Mouse (Mus musculus) c-Kit-positive CD71-positive TER-119-positive erythroid progenitor cells, embryonic 14.5 days (primary cell): ENCODE measurements around the gene Mrpl47.
A peak's percentile ranks its signal among the peaks of the same experiment; 100 is the strongest.
"Not testable (repeated sequence)": the region's sequence is repeated elsewhere in the genome, so short reads cannot be mapped to it uniquely, and the experiment has no call there.

Source experiments
- DNase-seq: peaks from one replicate; pipeline ENCODE4 v3.0.0-alpha.2; 2013; ENCODE audit warnings: low spot score

The Mrpl47 gene

GRCm38 (mm10) chr3:32737172-32737655 lies at the start of gene Mrpl47:
Gene Mrpl47 (minus strand): TSS chr3:32737605.
- peak; percentile 24 for DNase-seq

- no peak for DNase-seq
Measured at GRCm38 (mm10) chr3:32770781-32771180, 33.4 kb upstream of the Mrpl47 start.

GRCm38 (mm10) chr3:32763902-32764301 lies 26.5 kb upstream of the Mrpl47 start:
- DNase-seq: no peak

DNA sequence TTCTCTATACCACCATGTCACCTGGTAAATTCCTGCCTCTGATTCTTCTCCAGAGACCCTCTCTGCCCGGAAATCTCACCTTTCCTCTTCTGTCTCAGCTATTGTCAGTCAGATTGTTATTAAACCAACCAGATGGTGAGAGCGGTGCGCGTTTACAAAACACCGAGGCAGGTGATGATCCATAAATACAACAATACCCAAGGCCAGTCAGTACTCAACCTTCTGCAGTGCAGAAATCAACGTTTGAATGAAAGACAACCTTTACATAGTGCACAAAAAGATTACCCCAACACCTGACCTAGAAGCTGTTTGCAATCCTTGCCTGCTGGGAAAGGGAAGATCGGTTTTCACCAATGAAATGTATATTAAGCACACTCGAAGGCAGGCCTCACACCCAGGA lies 25.6 kb upstream of the Mrpl47 start:
- DNase-seq: no peak

- no peak for DNase-seq
Measured at GRCm38 (mm10) chr3:32759212-32759611, 21.8 kb upstream of the Mrpl47 start.

DNA sequence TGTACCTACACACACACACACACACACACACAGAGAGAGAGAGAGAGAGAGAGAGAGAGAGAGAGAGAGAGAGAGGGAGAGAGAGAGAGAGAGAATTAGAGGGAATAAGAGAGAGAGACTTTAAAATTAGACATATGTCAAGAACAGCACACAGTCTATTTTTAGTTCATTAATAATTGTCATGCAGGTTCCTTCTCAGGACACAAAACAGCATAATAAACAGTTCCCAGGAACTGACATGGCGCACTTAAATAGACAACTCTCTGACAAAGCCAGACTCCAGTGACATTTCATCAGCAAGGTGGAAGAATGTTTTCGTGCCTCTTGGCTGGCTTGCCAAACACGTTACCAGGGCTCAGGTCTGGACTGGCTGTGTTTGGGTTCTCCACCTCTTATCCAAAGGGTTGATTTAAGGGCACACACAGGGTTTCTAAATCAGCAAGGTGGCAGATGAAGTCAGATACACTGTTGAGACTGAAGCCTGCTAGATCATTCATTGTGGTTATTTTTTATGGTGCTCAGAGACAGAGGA lies 17.0 kb upstream of the Mrpl47 start:
- DNase-seq: no peak

DNA sequence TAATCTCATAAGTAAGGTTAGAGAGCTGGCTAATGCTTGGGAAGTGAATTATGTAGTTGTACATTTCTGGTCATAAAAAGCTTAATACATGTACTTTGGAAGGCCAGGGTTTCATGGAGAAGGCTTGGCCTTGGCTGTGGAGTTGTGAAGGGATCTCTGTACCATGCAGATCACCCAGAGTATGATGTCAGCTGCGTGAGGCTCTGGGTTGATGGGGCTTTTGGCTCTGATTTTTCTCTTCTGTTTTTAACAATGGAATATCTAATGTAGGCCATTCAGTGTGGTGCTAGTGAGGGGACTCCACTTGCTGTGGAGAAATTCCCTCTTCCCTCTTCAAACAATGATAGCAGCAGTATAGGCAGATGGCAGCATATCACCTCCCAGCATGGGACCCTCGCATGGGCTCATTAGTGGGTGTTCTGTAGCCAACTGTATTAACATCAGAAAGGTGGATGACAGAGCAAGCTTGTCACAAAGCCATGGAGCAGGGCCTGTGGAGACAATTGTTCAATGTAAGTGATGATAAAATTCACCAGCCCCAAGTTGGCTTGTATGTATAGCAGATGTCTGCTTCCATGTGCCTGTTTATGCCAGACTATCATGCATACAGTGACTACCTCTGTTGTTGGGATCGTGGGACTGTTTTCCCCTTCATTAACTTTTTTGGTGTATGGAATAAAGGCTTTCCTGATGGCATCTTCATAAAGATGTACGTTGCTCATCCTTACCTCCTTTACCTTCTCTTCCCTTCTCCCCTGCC lies 12.6 kb upstream of the Mrpl47 start:
- DNase-seq: no peak

GRCm38 (mm10) chr3:32748384-32748783 lies 11.0 kb upstream of the Mrpl47 start:
- no peak for DNase-seq

- DNase-seq: not testable (repeated sequence)
Measured at GRCm38 (mm10) chr3:32745426-32745825, 8.0 kb upstream of the Mrpl47 start.

GRCm38 (mm10) chr3:32745001-32745400 lies 7.6 kb upstream of the Mrpl47 start:
- DNase-seq: no peak

- DNase-seq: no peak
Measured at GRCm38 (mm10) chr3:32742276-32742780, 4.9 kb upstream of the Mrpl47 start.

DNA sequence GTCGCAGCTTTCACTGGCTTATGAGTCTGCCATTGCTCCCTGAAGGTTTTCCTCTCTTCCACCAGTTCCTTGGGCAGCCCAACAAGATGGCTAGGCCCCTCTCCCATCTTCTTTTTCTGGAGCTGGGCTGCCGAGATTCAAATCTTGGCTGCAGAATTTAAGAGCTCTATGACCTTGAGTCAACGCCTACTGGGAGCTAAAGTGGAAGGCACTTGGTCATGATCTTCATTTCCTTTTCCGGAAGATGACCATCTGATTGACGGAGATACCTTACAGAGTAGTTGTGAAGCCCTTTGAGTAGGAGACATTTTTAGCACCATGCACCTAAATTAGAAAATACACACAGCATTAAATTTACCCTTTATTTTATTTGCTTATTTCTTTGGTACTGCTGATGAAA lies 1.1 kb upstream of the Mrpl47 start:
- no peak for DNase-seq

DNA sequence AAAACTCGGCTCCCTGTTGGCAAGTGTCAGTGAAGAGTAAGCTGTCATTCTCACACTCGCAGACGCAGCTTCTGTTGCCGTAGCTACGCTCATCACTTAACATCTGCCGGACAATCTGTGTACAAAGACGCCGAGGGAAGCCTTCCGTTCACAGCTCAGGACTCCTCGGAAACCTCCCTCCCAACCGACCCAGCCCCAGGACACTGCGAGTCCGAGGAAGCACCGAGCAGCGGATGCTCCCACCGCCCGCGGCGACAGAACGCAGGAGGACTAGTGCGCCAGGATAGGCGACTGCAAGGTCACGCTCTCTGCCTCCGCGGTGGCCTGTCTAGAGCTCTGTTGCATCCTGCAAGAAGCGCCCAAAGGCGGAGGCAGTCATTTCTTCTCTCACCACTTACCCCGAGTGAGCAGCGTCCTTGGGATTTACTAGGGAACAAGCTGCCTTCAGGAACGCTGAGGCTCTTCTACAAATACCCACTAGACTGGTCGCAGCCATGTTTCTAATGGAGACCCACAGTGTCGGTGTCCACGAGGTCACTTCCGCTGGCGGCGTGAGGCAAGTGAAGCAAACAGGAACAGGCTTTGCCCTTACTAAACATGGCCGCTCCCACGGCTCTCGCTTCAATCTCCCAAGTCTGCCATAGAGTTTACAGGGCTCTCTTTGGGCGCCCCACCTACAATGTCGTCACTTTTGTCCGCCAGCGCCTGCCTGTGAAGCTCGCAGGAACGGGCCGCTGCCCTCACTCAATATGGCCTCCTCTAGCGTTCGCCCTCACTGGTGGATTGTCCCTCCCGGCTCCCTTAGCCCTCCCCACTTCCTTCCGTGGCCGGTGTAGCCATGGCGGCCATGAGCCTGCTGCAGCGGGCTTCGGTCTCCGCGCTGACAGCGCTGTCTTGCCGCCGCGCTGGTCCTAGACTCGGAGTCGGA lies 897 bp downstream of the Mrpl47 start, which contains the start of gene Ndufb5:
TSS of gene Ndufb5 (plus strand) at position 747 of the 928 bp plus-strand sequence.
- DNase-seq: peak; percentile 99

- no peak for DNase-seq
Measured at GRCm38 (mm10) chr3:32727861-32728260, 9.5 kb downstream of the Mrpl47 start.

GRCm38 (mm10) chr3:32725951-32726350 lies 11.5 kb downstream of the Mrpl47 start:
- no peak for DNase-seq

GRCm38 (mm10) chr3:32724191-32724590 lies 13.2 kb downstream of the Mrpl47 start:
- DNase-seq: no peak

GRCm38 (mm10) chr3:32718271-32718670 lies 19.1 kb downstream of the Mrpl47 start:
- DNase-seq: no peak

GRCm38 (mm10) chr3:32717403-32717802 lies 20.0 kb downstream of the Mrpl47 start:
- DNase-seq: not testable (repeated sequence)

DNA sequence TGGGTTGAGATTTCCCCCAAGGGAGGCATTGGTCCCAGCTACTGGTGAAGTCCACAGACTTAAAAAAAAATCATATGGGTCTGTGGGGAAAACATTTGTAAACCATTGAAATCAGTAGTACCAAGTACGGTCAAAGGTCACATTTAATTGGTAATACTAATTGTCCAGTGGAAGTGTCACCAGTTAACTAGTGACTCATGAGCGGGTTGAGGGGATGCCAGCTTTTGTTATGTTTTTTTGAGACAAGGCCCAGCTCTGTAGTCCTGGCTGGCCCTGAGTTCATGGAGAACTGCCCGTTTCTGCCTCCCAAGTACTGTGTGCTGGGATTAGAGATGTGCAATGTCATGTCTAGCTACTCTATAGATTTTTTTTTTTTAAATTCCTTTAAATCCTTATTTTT lies 23.7 kb downstream of the Mrpl47 start:
- no peak for DNase-seq

DNA sequence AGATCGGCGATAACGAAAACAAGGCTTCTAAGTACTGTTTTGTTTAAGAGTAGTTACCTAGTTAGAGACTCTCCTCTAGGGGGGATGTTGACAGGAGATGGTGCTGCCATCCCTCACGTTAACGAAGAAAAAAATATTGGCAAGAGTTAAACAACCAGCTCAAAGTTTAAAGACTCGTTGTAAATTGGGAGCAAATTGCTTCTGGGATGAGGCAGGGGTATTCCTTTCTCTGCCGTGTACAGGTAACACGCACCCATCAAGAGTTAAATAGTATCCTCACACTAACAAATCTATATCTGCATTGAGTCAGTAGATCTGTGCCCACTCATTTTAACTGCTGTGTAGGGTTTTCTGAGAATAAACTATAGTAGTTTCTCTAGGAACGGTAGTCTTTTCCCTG lies 28.0 kb downstream of the Mrpl47 start:
- DNase-seq: no peak

GRCm38 (mm10) chr3:32708368-32709231 lies 28.8 kb downstream of the Mrpl47 start:
- peak; percentile 99 for DNase-seq
